Comparison of ENCODE assay signal across 16 mouse cellular contexts in genomic region chr12:27294191-27294590, GRCm38 (mm10). TPM values are rescaled to one million over a fixed set of nuclear protein-coding genes. Genes with fewer than 3 reads are reported as not detected.
A peak's percentile ranks its signal among the peaks of the same experiment; 100 is the strongest.
DNase-seq lines count a peak whose midpoint lies in the region; ATAC-seq and TF ChIP-seq lines count a peak whose summit lies in the region.
"Had no signal": no experiment of that assay in that cellular context is flagged by ENCODE, and none has a peak within 500 bp of the region (broad histone marks: within the 10 kb centered on the region; RNA-seq: fewer than 3 reads in every experiment).

No protein-coding gene starts in this region.

- H3K4me1 ChIP-seq in intestine, embryonic 14.5 days (replicated peaks; ENCODE audit: control insufficient read depth, insufficient read depth, low read length) = no peaks in the 10 kb centered on the region
- H3K4me1 ChIP-seq in intestine, embryonic 16.5 days (ENCODE audit: control insufficient read depth, insufficient read depth, low read length) = 0 out of 2 replicates have a peak, but pooled peaks cover 3% of the 10 kb centered on the region
- peaks cover 22% of the 10 kb centered on the region for H3K4me1 ChIP-seq in hindbrain, embryonic 12.5 days
- H3K4me1 ChIP-seq: liver, embryonic 13.5 days had no signal

- H3K27ac ChIP-seq in intestine, embryonic 14.5 days (ENCODE audit: low read depth) = no peak overlapping the region
- no peak overlapping the region for H3K27ac ChIP-seq in intestine, embryonic 16.5 days (ENCODE audit: low read length)
- H3K27ac ChIP-seq in hindbrain, embryonic 12.5 days = peak overlapping the region; percentile 80
- H3K27ac ChIP-seq: embryonic facial prominence, embryonic 13.5 days; liver, embryonic 13.5 days had no signal

- ATAC-seq in intestine, embryonic 14.5 days (replicated peaks; ENCODE audit: low FRiP score, low TSS enrichment, low read depth) = no peak; the same call in 1 of the 2 replicates
- ATAC-seq in intestine, embryonic 16.5 days = no peak
- peak; percentile 73 for ATAC-seq in Patski
- ATAC-seq in hindbrain, embryonic 12.5 days (ENCODE audit: low FRiP score) = no peak

- H3K9ac ChIP-seq in intestine, embryonic 14.5 days (ENCODE audit: low read length) = no peak overlapping the region
- H3K9ac ChIP-seq in intestine, embryonic 16.5 days (ENCODE audit: low read depth, low read length) = no peak overlapping the region
- H3K9ac ChIP-seq in hindbrain, embryonic 12.5 days = no peak overlapping the region
- H3K9ac ChIP-seq: embryonic facial prominence, embryonic 13.5 days; liver, embryonic 13.5 days had no signal

- POLR2A ChIA-PET in Patski (lab: Charles Lee) = no interaction called here

- H3K4me2 ChIP-seq in intestine, embryonic 14.5 days (ENCODE audit: low read length) = no peak overlapping the region
- H3K4me2 ChIP-seq in intestine, embryonic 16.5 days (ENCODE audit: low read depth, low read length) = no peak overlapping the region
- H3K4me2 ChIP-seq in hindbrain, embryonic 12.5 days (replicated peaks) = no peak overlapping the region
- H3K4me2 ChIP-seq: embryonic facial prominence, embryonic 13.5 days; heart, embryonic 11.5 days; liver, embryonic 13.5 days had no signal

- 37% methylated on average over 1 of the region's 1 CpGs for WGBS in intestine, embryonic 14.5 days
- 28% methylated on average over 1 of the region's 1 CpGs for WGBS in intestine, embryonic 16.5 days
- 16% methylated on average over 1 of the region's 1 CpGs for WGBS in hindbrain, embryonic 12.5 days

- CTCF ChIA-PET in Patski (lab: Charles Lee) = interaction anchor here (1.7 kb wide), 1 partner anchor 11 kb away, joined by 4 read pairs; no protein-coding TSS in a partner anchor

- no peak for TF ChIP-seq CTCF in Patski (IDR thresholded peaks at IDR 0.05)

- H3K36me3 ChIP-seq in intestine, embryonic 14.5 days (ENCODE audit: control insufficient read depth, insufficient read depth, low read length) = no peaks in the 10 kb centered on the region
- H3K36me3 ChIP-seq in intestine, embryonic 16.5 days (ENCODE audit: control insufficient read depth, insufficient read depth, low read length) = no peaks in the 10 kb centered on the region
- H3K36me3 ChIP-seq in hindbrain, embryonic 12.5 days = no peaks in the 10 kb centered on the region
- H3K36me3 ChIP-seq: embryonic facial prominence, embryonic 13.5 days; limb, embryonic 10.5 days; liver, embryonic 13.5 days had no signal

- in situ Hi-C loops in Patski (cut with MboI; ENCODE audit: low pct_unique_long_range_greater_than_20kb) = no loop called here

- DNase-seq in intestine, embryonic 14.5 days (ENCODE audit: low spot score) = peak; percentile 50
- peak; percentile 19 for DNase-seq in 3T3-L1 (ENCODE audit: low read depth, low spot score)
- peak; percentile 20 for DNase-seq in Patski (ENCODE audit: low read depth, low spot score)
- no peak for DNase-seq in right cerebral cortex, postnatal 4 days
- DNase-seq in spleen, postnatal 14 days (ENCODE audit: low spot score in 2 of 2) = no peak
- DNase-seq: cerebellum, adult 2 months; gastrocnemius, postnatal 14 days; liver, embryonic 13.5 days; lung, postnatal 36 days; right cerebral cortex, postnatal 25 days; thymus, adult 18-20 months had no signal

- no peaks in the 10 kb centered on the region for H3K27me3 ChIP-seq in intestine, embryonic 14.5 days (replicated peaks; ENCODE audit: control insufficient read depth, insufficient read depth, low read length)
- H3K27me3 ChIP-seq in intestine, embryonic 16.5 days (replicated peaks; ENCODE audit: control insufficient read depth, insufficient read depth, low read length) = no peaks in the 10 kb centered on the region
- H3K27me3 ChIP-seq in Patski = no peaks in the 10 kb centered on the region
- no peaks in the 10 kb centered on the region for H3K27me3 ChIP-seq in hindbrain, embryonic 12.5 days
- H3K27me3 ChIP-seq: embryonic facial prominence, embryonic 13.5 days; liver, embryonic 13.5 days had no signal

- H3K4me3 ChIP-seq in intestine, embryonic 14.5 days (ENCODE audit: low read depth, low read length) = no peak overlapping the region
- H3K4me3 ChIP-seq in intestine, embryonic 16.5 days (ENCODE audit: low read length) = no peak overlapping the region
- H3K4me3 ChIP-seq in hindbrain, embryonic 12.5 days = no peak overlapping the region
- H3K4me3 ChIP-seq: embryonic facial prominence, embryonic 13.5 days; limb, embryonic 10.5 days; liver, embryonic 13.5 days had no signal

- H3K9me3 ChIP-seq in intestine, embryonic 14.5 days (ENCODE audit: control insufficient read depth, low read length) = no peaks in the 10 kb centered on the region
- H3K9me3 ChIP-seq in intestine, embryonic 16.5 days (ENCODE audit: control insufficient read depth, low read length) = no peaks in the 10 kb centered on the region
- H3K9me3 ChIP-seq in hindbrain, embryonic 12.5 days (replicated peaks) = no peaks in the 10 kb centered on the region
- H3K9me3 ChIP-seq: embryonic facial prominence, embryonic 13.5 days; limb, embryonic 10.5 days; liver, embryonic 13.5 days had no signal

RNA-seq across cellular contexts. Expression of gene Sox11, which starts 48.2 kb away (rescaled TPM):
- polyA plus RNA-seq in intestine, embryonic 14.5 days (2014; fragmentation: Nextera tagmentation; extraction: Ambion mirVana) = 60.1 and 72.7 TPM in 2 replicates
- 20.9 and 23.0 TPM in 2 replicates for polyA plus RNA-seq in intestine, embryonic 16.5 days (2015; fragmentation: Nextera tagmentation; extraction: Ambion mirVana)
- polyA plus RNA-seq in Patski (2021) = 21.2 TPM
- 578 and 604 TPM in 2 replicates for polyA plus RNA-seq in hindbrain, embryonic 12.5 days (2016; fragmentation: Nextera tagmentation; extraction: Ambion mirVana)

Comparison
In these comparisons a context has a peak if more than half of its experiments do, and no peak if none do; other contexts are left out.
1. DNase-seq: peak in intestine, embryonic 14.5 days (single experiment), 3T3-L1 (single experiment) and Patski (single experiment); none in right cerebral cortex, postnatal 4 days (single experiment) and spleen, postnatal 14 days (0 of 2).